Mouse (Mus musculus): ENCODE results near the gene 6430628N08Rik.

6430628N08Rik gene

DNA sequence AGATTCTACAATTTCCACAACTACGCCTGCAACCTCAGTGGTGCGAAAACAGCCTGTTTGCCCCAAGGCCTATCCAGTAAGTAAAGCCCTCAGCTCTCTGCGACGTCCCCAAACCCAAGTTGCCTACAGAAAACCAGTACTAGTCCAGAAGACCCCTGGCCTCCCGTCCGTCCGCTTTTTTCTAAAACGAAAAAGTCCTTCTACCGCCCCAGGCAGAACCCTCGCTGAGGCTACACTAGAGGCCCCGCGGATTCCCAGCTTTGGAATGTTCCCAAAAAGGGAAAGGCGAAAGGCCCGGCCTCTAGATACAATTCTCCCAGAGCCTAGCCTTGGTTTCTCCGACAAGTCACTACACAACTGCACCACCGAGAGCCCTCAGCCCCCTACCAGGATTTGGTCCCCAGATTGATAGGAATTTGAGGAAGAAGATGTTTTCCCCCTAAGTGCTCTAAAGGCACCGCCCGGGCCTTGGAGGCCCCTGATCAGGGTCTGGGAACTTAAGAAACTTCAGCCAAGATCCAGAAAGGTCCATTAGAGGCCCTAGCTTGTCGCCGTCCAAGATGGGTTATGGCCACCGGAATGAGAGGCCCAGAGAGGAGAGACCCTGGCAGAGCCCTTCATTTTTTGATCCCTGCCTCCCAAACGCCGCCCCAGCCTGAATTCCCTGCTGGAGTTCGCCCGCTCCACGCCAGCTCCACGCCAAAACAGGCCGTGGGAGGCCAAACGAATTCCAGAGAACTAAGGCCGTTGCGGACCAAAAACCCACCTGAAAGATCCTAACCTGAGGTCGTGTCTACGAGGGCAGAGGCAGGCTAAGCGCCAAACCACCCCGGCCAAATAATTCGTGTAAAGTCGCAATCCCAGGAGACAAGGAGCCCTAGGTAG, 48.1 kb downstream of the 6430628N08Rik start:
- in situ Hi-C loops (cut with MboI, MseI) = no loop called here

DNA sequence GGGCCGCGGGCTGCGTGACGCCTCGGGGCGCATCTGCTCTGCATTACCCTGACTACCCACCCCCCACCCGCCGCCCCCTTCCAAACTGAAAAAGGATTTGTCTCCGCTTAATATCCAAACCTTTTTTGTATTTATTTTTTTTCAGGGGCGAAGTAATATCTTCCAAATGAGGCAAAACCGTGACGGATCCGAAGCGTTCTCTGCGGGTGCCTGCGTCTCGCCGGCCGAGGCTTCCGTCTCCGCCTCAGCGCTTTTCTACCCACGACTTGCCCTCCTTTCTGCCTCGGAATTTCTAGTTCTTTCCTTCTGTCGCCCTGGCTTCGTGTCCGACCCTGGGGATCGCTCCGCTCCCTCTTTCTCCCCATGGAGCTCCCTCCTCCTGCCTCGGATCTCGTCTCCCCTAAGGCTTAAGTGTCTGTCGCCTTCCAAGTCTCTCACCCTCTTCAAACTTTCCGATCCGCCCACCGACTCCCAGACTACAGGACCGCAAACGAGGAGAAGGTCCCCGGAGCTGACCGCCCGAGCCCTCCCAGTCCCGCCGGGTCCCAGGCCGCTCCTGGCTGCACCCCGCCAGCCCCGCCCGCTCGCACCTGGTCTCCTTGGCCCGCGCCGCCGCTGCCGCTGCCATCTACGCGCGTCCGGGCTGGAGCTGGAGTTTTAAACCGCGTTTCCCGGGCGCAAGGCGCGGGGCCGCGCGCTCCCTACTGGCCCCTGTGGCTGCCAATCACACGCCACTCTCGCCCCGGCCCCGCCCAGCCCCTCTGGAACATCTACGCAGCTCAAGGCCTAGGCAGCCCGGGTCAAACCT, 49.0 kb downstream of the 6430628N08Rik start, which contains the start of gene Dmbx1:
Gene Dmbx1, minus strand, starts transcription at position 632 of the 808 bp plus-strand sequence.
- in situ Hi-C loops (cut with MboI, MseI) = no loop called here

DNA sequence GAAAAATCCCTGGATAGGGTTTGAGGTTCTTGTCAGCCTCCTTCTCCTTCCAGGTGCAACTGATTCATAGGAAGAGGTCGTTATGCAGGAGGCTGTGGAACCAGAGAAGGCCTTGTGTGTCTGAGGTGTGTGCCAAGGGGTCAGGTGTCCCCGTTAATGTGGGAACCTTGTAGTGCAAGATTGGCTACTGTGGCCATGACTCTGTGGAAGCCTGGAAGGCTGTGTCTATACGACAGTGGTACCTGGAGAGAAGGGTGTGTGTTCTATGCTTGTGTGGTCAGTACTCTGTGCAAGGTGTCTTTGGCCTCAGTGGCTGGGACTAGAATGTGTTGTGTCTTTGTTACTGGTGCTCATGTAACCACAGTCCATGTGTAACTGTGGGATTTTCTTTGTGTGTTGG, 50.2 kb downstream of the 6430628N08Rik start:
- in situ Hi-C loops (cut with MboI, MseI) = no loop called here

DNA sequence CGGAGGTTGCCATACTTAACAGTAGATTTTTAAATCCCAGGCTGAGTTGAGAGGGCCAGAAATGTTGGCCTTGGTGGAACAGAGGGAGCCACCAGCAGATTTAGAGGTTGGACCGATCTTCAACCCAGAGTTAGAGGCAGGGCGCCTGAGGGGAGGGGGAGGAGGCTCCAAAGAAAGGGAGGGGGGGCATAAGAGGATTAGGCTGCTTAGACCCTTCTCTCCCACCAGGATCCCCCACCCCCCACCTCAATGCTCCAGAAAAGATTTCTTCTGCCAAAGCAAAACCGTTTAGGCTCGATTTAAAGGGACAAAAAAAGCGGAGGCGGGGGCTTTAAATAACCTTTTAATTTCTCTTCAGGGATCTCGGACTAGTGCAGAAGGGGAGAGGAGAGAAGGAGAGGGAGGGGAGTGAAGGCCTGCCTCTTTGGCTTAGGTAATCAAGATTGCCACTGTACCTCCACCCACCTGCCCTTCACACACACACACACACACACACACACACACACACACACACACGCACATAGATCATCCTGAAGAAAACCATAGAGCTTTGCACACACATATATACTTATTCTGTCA, 50.9 kb downstream of the 6430628N08Rik start:
- in situ Hi-C loops (cut with MboI, MseI) = no loop called here

DNA sequence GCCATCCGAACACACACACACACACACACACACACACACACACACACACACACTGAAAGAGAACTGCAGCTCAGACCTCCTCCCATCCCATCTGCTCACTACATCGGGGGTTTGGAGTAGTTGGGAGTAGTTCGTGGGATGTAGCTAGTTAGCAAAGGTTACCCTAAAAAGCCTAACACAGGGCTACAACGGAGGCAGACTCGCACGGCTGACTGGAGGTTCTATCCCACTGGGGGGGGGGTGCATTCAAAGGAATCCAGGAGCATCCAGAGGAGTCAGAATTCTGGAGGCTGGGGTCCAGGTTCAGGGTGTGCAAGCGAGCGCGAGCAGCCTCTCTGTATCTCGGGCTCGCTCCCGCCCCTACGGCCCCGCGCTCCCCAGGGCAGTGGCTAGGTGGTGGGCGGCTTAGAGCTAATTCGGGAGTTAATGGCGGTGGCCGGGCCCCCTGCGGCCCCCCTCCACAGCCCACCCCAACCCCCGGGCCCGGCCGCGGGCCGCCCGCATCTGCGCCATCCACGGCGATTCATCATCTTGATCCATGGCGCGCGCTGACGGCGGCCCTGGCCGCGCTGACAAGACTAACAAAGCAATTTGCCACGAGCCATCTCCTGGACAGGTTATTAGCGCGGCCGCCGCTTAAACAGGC, 53.3 kb downstream of the 6430628N08Rik start:
- in situ Hi-C loops (cut with MboI, MseI) = no loop called here

Data from regulatory T cell (primary cell).